Mouse (Mus musculus): Measurements from ENCODE around the gene Olfr1328.

- TF ChIP-seq POLR2A (IDR thresholded peaks at IDR 0.05; ENCODE audit: low read depth, low read length) (no peak), CTCF (conservative IDR thresholded peaks at IDR 0.05; ENCODE audit: insufficient read depth, insufficient read length, low read depth, low read length) (no peak)
Observed at GRCm38 (mm10) chr4:118967711-118968110, 29.3 kb upstream of the Olfr1328 start.
